Mouse (Mus musculus): ENCODE measurements at regions not wholly inside any gene's neighbourhood (a gene's known extent, or its start where the extent isn't known, plus 50 kb on each side); places are given as distances from the start of the nearest gene placed in this dataset.

DNA sequence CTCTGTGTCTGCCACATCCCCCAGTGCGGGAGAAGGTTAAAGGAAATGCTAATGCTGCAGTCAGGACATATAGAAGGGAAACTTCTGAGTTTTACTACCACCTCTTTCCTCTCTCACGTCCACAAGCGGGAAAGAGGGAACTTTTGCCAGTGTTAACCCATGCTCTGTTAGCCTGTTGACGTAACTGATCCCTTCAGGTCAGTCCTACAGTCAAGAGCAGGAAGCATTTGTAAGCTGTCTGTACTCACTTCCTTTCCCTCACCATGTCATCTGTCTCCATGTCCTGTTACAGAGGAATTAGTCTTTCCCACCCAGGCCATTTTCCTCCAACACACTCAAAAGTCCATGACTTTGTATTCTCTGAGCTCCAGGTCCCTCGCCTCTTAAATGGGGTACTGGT, 62.5 kb upstream of the 1700025G04Rik start:
- H3K4me2 ChIP-seq = no peak overlapping the region
- no peaks in the 10 kb centered on the region for H3K4me1 ChIP-seq
- no peak overlapping the region for H3K9ac ChIP-seq
- H3K27ac ChIP-seq = no peak overlapping the region
- no peak for ATAC-seq (ENCODE audit: insufficient number of reproducible peaks, low FRiP score, low TSS enrichment, low read depth)
- no peak overlapping the region for H3K4me3 ChIP-seq
- WGBS = 68% methylated on average over 5 of the region's 5 CpGs
- no peaks in the 10 kb centered on the region for H3K27me3 ChIP-seq
- no peaks in the 10 kb centered on the region for H3K36me3 ChIP-seq
- no peaks in the 10 kb centered on the region for H3K9me3 ChIP-seq

DNA sequence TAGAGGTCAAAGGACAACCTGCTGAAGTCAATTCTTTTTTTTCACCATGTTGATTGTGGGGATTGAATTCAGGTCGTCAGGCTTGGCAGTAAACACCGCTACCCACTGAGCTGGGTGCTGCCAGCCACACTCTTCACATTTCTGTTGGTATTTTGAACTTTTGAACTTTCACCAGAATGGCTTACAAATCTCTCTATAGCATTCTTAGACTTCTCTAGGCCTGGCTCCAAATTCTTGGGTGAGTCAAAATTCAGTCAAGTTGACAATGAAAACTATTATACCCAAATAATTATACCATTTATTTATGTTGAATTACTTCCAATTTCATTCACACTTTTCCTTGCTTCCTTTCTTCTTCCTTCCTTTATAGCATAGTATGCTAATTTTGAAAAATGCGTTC, 58.8 kb upstream of the 1700025G04Rik start:
- no peaks in the 10 kb centered on the region for H3K36me3 ChIP-seq
- ATAC-seq (ENCODE audit: insufficient number of reproducible peaks, low FRiP score, low TSS enrichment, low read depth) = no peak
- H3K4me1 ChIP-seq = no peaks in the 10 kb centered on the region
- H3K4me2 ChIP-seq = no peak overlapping the region
- no peak overlapping the region for H3K9ac ChIP-seq
- no peak overlapping the region for H3K4me3 ChIP-seq
- H3K27ac ChIP-seq = no peak overlapping the region
- WGBS = 59% methylated on average over 3 of the region's 3 CpGs
- no peaks in the 10 kb centered on the region for H3K27me3 ChIP-seq
- H3K9me3 ChIP-seq = no peaks in the 10 kb centered on the region

DNA sequence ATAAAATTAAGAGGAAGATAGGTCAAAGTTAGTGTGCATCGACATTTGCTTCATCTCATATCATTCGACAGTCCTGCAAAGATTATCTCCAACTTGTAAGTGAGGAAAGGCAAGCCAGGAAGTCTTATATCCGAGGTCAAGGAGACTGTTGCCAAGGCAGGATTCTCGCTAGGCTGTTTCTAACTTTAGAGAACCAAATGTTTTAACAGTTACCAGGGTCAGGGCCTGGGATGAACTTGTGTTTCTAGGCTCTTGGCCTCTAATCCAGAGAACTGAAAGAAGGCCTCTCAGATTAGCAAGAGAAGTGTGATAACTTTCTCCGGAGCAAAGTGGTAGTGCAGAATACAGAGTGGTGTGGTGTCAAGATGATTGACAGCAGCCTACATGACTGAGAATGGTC, 50.2 kb upstream of the 1700025G04Rik start:
- Histone ChIP-seq H3K36me3 (no peaks in the 10 kb centered on the region), H3K9ac (no peak overlapping the region), H3K9me3 (no peaks in the 10 kb centered on the region), H3K27me3 (no peaks in the 10 kb centered on the region), H3K27ac (no peak overlapping the region), H3K4me2 (no peak overlapping the region), H3K4me1 (no peaks in the 10 kb centered on the region), H3K4me3 (no peak overlapping the region)
- no peak for ATAC-seq (ENCODE audit: insufficient number of reproducible peaks, low FRiP score, low TSS enrichment, low read depth)
- 81% methylated on average over 5 of the region's 5 CpGs for WGBS
